Mouse (Mus musculus) forebrain, embryonic 14.5 days (tissue): Measurements from ENCODE around the gene Btbd18. TPM values are rescaled to one million over a fixed set of nuclear protein-coding genes. Genes with fewer than 3 reads are reported as not detected.
A peak's percentile ranks its signal among the peaks of the same experiment; 100 is the strongest.
"Not testable (repeated sequence)": the region's sequence is repeated elsewhere in the genome, so short reads cannot be mapped to it uniquely, and the experiment has no call there.

Source experiments
- ATAC-seq: fragments of 200-750 bp; cut with Nextera tagmentation; 2 replicates; pipeline ENCODE4 v1.8.0; 2017; ENCODE audit warnings: mild to moderate bottlenecking, moderate library complexity
- DNase-seq: peaks from one replicate; pipeline ENCODE4 v3.0.0-alpha.2; 2015; ENCODE audit warnings: low spot score
- H3K27ac ChIP-seq: fragments of 300-500 bp; sonication (generic); 2 replicates; pipeline ENCODE4 v1.5.1; 2014; ENCODE audit warnings: low read depth, mild to moderate bottlenecking, control low read depth, low read length, moderate library complexity
- H3K27me3 ChIP-seq: fragments of 300-500 bp; sonication (generic); replicated peaks from 2 replicates; pipeline ENCODE4 v1.6.1; 2014; ENCODE audit warnings: low read length, control low read depth, mixed read lengths; ENCODE audit not compliant: control insufficient read depth, insufficient read depth
- H3K36me3 ChIP-seq: fragments of 300-500 bp; sonication (generic); 2 replicates; pipeline ENCODE4 v1.6.1; 2014; ENCODE audit warnings: low read length, control low read depth; ENCODE audit not compliant: control insufficient read depth, insufficient read depth
- H3K4me1 ChIP-seq: fragments of 300-500 bp; sonication (generic); 2 replicates; pipeline ENCODE4 v1.6.1; 2014; ENCODE audit warnings: antibody characterized with exemption, low read length, control low read depth; ENCODE audit not compliant: control insufficient read depth, insufficient read depth
- H3K4me2 ChIP-seq: fragments of 300-500 bp; sonication (generic); 2 replicates; pipeline ENCODE4 v1.6.1; 2014; ENCODE audit warnings: mild to moderate bottlenecking, control low read depth, low read length
- H3K4me3 ChIP-seq: fragments of 300-500 bp; sonication (generic); 2 replicates; pipeline ENCODE4 v1.5.1; 2014; ENCODE audit warnings: low read depth, low read length, control low read depth
- H3K9ac ChIP-seq: fragments of 300-500 bp; sonication (generic); 2 replicates; pipeline ENCODE4 v1.6.1; 2014; ENCODE audit warnings: mild to moderate bottlenecking, low read length, control low read depth, moderate library complexity
- H3K9me3 ChIP-seq: fragments of 300-500 bp; sonication (generic); replicated peaks from 2 replicates; pipeline ENCODE4 v1.6.1; 2016; ENCODE audit warnings: low read length, control low read depth, mixed read lengths; ENCODE audit not compliant: control insufficient read depth
- WGBS: fragments of 180-500 bp; shearing (Covaris S2); extraction: QIAGEN DNeasy Blood & Tissue Kit; methylation state at CpG from one replicate; pipeline ENCODE4 v1.1.7; 2014; 5-methylcytosine and 5-hydroxymethylcytosine counted together
- polyA plus RNA-seq: library from polyadenylated mRNA; unstranded; fragments of >200 nt; fragmentation: Nextera tagmentation; extraction: Ambion mirVana; gene quantifications from 2 replicates; pipeline ENCODE4 v1.2.1, GENCODE M21; 2014

Gene Btbd18
- polyA plus RNA-seq, 1 experiment from 2014 or later, result 0.10 TPM

GRCm38 (mm10) chr2:84653354-84653753, 5.5 kb upstream of the Btbd18 start:
- H3K4me3 ChIP-seq, result no peak overlapping the region
- H3K4me1 ChIP-seq, result no peaks in the 10 kb centered on the region
- no peaks in the 10 kb centered on the region for H3K27me3 ChIP-seq
- H3K4me2 ChIP-seq, result no peak overlapping the region
- no peaks in the 10 kb centered on the region for H3K9me3 ChIP-seq
- DNase-seq (no peak), ATAC-seq (no peak)
- no peak overlapping the region for H3K9ac ChIP-seq
- no peaks in the 10 kb centered on the region for H3K36me3 ChIP-seq
- no peak overlapping the region for H3K27ac ChIP-seq

- H3K4me1 ChIP-seq, result no peaks in the 10 kb centered on the region
- H3K27me3 ChIP-seq, result no peaks in the 10 kb centered on the region
- no peaks in the 10 kb centered on the region for H3K9me3 ChIP-seq
- no peak overlapping the region for H3K4me3 ChIP-seq
- ATAC-seq (no peak), DNase-seq (no peak)
- WGBS, result 71% methylated on average over 1 of the region's 1 CpGs
- H3K4me2 ChIP-seq, result no peak overlapping the region
- H3K36me3 ChIP-seq, result no peaks in the 10 kb centered on the region
- no peak overlapping the region for H3K9ac ChIP-seq
- H3K27ac ChIP-seq, result no peak overlapping the region
Observed at GRCm38 (mm10) chr2:84655864-84656263, 3.0 kb upstream of the Btbd18 start.

- no peak overlapping the region for H3K4me3 ChIP-seq
- H3K36me3 ChIP-seq, result no peaks in the 10 kb centered on the region
- no peak overlapping the region for H3K4me2 ChIP-seq
- WGBS, result 71% methylated on average over 3 of the region's 3 CpGs
- H3K9me3 ChIP-seq, result no peaks in the 10 kb centered on the region
- ATAC-seq (no peak), DNase-seq (no peak)
- H3K9ac ChIP-seq, result no peak overlapping the region
- H3K4me1 ChIP-seq, result no peaks in the 10 kb centered on the region
- H3K27ac ChIP-seq, result no peak overlapping the region
- H3K27me3 ChIP-seq, result no peaks in the 10 kb centered on the region
Observed at GRCm38 (mm10) chr2:84660253-84660652, 1.4 kb downstream of the Btbd18 start.

GRCm38 (mm10) chr2:84662866-84663265, 4.0 kb downstream of the Btbd18 start:
- ATAC-seq (no peak), DNase-seq (peak; percentile 52)
- H3K9ac ChIP-seq, result no peak overlapping the region
- H3K36me3 ChIP-seq, result peaks cover 4% of the 10 kb centered on the region; the same call in 1 of the 2 replicates
- H3K27ac ChIP-seq, result no peak overlapping the region
- no peaks in the 10 kb centered on the region for H3K4me1 ChIP-seq
- WGBS, result 33% methylated on average over 2 of the region's 2 CpGs
- no peak overlapping the region for H3K4me2 ChIP-seq
- no peaks in the 10 kb centered on the region for H3K9me3 ChIP-seq
- no peak overlapping the region for H3K4me3 ChIP-seq
- no peaks in the 10 kb centered on the region for H3K27me3 ChIP-seq

DNA sequence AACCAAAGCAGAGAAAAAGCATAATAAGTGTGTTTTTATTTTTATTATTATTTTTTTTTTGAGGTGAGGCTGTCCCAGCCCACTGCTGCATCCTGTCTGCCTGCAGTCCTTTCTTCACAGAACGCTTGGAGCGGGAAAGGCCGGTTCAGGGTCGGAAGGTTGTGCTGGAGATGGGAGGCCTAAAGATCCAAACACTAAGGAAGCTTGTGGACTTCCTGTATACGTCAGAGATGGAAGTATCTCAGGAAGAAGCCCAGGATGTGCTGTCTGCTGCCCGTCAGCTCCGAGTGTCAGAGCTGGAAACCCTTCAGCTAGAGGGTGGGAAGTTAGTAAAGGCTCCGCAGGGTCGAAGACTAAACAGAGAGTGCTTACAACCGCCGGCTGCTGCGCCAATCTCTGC, 7.2 kb downstream of the Btbd18 start:
- no peak for DNase-seq
- no peaks in the 10 kb centered on the region for H3K27me3 ChIP-seq
- no peak overlapping the region for H3K27ac ChIP-seq
- peaks cover 17% of the 10 kb centered on the region for H3K36me3 ChIP-seq
- peaks cover 8% of the 10 kb centered on the region; the same call in 1 of the 2 replicates for H3K4me1 ChIP-seq
- WGBS, result 70% methylated on average over 12 of the region's 12 CpGs
- H3K9me3 ChIP-seq, result no peaks in the 10 kb centered on the region
- no peak overlapping the region for H3K4me3 ChIP-seq
- H3K4me2 ChIP-seq, result no peak overlapping the region
- ATAC-seq, result no peak
- H3K9ac ChIP-seq, result no peak overlapping the region

DNA sequence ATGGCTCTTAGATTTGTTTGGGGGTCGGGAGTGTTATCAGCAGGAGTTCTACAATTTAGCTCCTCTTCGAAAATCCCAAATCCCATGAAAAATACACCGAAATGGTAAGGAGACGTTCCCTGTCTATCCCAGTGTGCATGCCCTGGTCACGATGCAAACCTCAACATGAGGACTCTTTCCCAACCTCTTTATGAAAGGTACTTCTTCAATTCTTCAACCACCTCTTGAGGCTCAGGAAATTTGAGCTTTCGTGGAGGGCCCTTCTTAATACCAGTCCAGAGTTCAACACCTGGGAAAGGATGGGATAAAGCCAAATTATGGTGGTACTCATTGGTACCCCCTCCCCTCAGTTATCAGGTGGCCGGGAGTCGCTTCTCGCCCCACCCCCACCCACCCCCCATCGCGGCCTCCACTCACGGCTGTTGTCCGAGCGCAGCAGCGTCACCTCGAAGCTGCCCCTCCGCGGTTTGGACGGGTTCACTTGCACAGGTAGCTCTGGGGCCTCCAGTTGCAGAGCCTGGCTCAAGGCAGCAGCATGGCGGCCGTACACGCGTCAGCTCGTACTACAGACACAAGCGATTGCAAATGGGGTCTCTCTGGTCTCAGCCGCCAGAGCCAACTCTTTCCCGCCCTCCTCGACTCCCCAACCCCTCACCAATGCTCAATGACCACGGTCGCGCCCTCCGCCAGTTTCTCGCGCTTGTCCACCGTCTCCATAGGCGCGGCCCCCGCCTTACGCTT, 11.1 kb downstream of the Btbd18 start:
- Histone ChIP-seq H3K27me3 (no peaks in the 10 kb centered on the region), H3K4me2 (peak overlapping the region; percentile 72), H3K4me1 (peaks cover 8% of the 10 kb centered on the region; the same call in 1 of the 2 replicates), H3K27ac (peak overlapping the region; percentile 91), H3K9ac (peak overlapping the region; percentile 89), H3K9me3 (no peaks in the 10 kb centered on the region), H3K36me3 (peaks cover 42% of the 10 kb centered on the region), H3K4me3 (peak overlapping the region; percentile 84)
- ATAC-seq, result peak; percentile 76
- DNase-seq, result peak; percentile 28
- 1% methylated on average over 39 of the region's 39 CpGs for WGBS

- Histone ChIP-seq H3K4me1 (peaks cover 8% of the 10 kb centered on the region; the same call in 1 of the 2 replicates), H3K9ac (peak within 1 kb of the TSS; percentile 89), H3K4me3 (peak within 1 kb of the TSS; percentile 84), H3K27me3 (no peaks in the 10 kb centered on the region), H3K27ac (peak within 1 kb of the TSS; percentile 91), H3K9me3 (no peaks in the 10 kb centered on the region), H3K36me3 (peaks cover 47% of the 10 kb centered on the region), H3K4me2 (peak within 1 kb of the TSS; percentile 72)
- DNase-seq, result peak; percentile 99
- ATAC-seq, result peak; percentile 98
- under 1% methylated on average over 20 of the region's 20 CpGs for WGBS
Observed at GRCm38 (mm10) chr2:84670569-84670933, 11.7 kb downstream of the Btbd18 start, which contains the start of gene Selenoh. Selenoh (minus strand) TSS chr2:84670770.

DNA sequence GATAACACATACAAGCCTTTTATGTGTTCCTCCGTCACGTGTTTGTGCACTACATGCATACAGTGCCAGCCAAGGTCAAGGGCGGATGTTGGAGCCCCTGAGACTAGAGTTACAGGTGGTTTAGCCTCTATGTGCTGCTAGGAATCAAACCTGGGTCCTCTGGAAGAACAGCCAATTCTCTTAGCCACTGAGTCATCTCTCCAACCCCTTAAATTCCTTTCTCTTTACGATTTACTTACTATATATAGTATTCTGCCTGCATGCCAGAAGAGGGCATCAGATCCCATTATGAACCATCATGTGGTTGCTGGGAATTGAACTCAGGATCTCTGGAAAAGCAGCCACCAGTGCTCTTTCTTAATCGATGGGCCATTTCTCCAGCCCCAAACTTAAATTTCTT, 12.7 kb downstream of the Btbd18 start:
- DNase-seq, H3K4me1 ChIP-seq, ATAC-seq, H3K9ac ChIP-seq, H3K27me3 ChIP-seq, H3K9me3 ChIP-seq: not testable (repeated sequence)
- Histone ChIP-seq H3K27ac (peak overlapping the region; percentile 91; the same call in 1 of the 2 replicates), H3K4me2 (peak overlapping the region; percentile 72), H3K36me3 (peaks cover 52% of the 10 kb centered on the region), H3K4me3 (peak overlapping the region; percentile 84; the same call in 1 of the 2 replicates)
- 45% methylated on average over 4 of the region's 5 CpGs for WGBS

DNA sequence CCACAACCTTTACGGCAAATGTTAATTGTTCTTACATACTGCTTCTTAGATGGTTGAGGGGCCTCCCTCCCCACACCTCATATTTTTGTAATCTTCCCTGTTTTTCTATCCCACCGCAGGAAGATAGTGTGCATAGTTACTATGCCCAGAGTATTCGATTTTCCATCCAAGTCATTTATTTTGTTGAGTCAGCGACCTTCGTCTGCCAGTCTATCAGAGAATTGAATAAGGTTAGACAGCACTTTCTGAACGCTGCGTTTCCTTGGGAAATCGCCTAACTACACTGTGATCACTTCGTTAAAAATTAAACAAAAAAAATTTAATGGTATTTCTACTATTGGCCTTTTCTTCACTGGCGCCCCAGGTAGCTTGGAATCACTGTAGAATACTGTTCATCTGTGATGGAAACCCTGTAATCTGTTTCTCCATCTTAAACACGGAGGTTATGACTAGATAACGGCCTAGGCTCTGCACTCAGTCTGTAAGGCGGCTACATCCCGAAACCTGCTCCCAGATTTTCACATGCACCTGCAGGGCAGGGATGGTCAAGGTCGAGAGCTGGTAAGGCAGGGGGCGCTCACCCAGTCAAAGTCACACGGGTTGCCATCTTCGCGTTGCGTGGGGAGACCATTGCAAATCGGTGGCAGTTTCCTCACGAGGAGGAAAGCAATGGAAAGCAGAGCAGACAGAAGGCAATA, 18.5 kb downstream of the Btbd18 start:
- Histone ChIP-seq H3K9ac (peak overlapping the region; percentile 68), H3K27ac (peak overlapping the region; percentile 61; the same call in 1 of the 2 replicates), H3K9me3 (no peaks in the 10 kb centered on the region), H3K4me1 (peaks cover 14% of the 10 kb centered on the region; the same call in 1 of the 2 replicates), H3K36me3 (peaks cover 41% of the 10 kb centered on the region), H3K4me3 (peak overlapping the region; percentile 58), H3K4me2 (peak overlapping the region; percentile 62), H3K27me3 (no peaks in the 10 kb centered on the region)
- DNase-seq (peak; percentile 32), ATAC-seq (peak; percentile 44)
- WGBS, result 10% methylated on average over 22 of the region's 22 CpGs
